In the genomic region with DNA sequence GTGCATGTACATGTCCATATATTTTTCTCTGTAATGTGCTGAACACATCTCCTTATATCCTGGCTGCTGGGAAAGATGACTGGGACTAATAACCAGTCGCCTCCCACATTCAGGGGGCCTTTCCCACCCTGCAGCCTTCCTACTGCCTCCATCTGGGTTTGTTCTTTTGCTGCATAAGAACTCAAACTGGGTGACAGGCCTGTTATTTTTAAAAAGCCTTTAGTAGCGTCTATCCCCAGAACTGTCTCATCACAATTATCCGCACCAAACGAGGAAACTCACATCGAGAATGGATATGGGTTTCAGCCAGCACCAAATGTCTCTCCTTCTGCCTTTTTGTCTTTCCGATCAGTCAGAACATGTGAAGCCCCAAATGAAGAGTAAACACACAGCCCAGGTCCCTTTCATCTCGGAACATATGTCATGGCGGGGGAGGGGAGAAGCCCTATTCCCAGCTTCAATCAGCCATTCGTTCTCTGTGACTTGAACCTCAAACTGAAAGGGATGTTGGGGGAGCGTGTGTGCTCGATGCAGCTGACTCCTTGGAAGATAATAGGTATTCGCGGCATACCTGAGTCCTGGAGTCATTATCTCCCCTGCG, we compare ENCODE assay signal across 9 mouse cellular contexts.
A peak's percentile ranks its signal among the peaks of the same experiment; 100 is the strongest.
DNase-seq lines count a peak whose midpoint lies in the region; ATAC-seq and TF ChIP-seq lines count a peak whose summit lies in the region.
"Had no signal": no experiment of that assay in that cellular context is flagged by ENCODE, and none has a peak within 500 bp of the region (broad histone marks: within the 10 kb centered on the region; RNA-seq: fewer than 3 reads in every experiment).

No protein-coding gene starts in this region.

- H3K4me2 ChIP-seq in kidney, postnatal 0 days (ENCODE audit: low read length), result 0 out of 2 replicates have a peak overlapping the region, but pooled peaks have one; percentile 6
- peak overlapping the region; percentile 34 for H3K4me2 ChIP-seq in hindbrain, embryonic 13.5 days
- H3K4me2 ChIP-seq in limb, embryonic 13.5 days (replicated peaks), result peak overlapping the region; percentile 31
- 0 out of 2 replicates have a peak overlapping the region, but pooled peaks have one; percentile 7 for H3K4me2 ChIP-seq in stomach, embryonic 14.5 days (replicated peaks; ENCODE audit: low read depth, low read length)

- H3K9ac ChIP-seq in kidney, postnatal 0 days (ENCODE audit: low read depth, low read length), result no peak overlapping the region
- H3K9ac ChIP-seq in hindbrain, embryonic 13.5 days, result no peak overlapping the region
- no peak overlapping the region for H3K9ac ChIP-seq in limb, embryonic 13.5 days
- H3K9ac ChIP-seq in stomach, embryonic 14.5 days (replicated peaks; ENCODE audit: low read depth, low read length), result no peak overlapping the region

- no peaks in the 10 kb centered on the region for H3K36me3 ChIP-seq in kidney, postnatal 0 days (ENCODE audit: insufficient read depth, low read length)
- H3K36me3 ChIP-seq in hindbrain, embryonic 13.5 days, result no peaks in the 10 kb centered on the region
- H3K36me3 ChIP-seq in limb, embryonic 13.5 days, result no peaks in the 10 kb centered on the region
- no peaks in the 10 kb centered on the region for H3K36me3 ChIP-seq in stomach, embryonic 14.5 days (ENCODE audit: control insufficient read depth, insufficient read depth, low read length)
- H3K36me3 ChIP-seq in heart, embryonic 10.5 days, result no peaks in the 10 kb centered on the region

- H3K9me3 ChIP-seq in kidney, postnatal 0 days (replicated peaks; ENCODE audit: low read length), result no peaks in the 10 kb centered on the region
- H3K9me3 ChIP-seq in hindbrain, embryonic 13.5 days, result no peaks in the 10 kb centered on the region
- 0 out of 2 replicates have a peak, but pooled peaks cover 4% of the 10 kb centered on the region for H3K9me3 ChIP-seq in limb, embryonic 13.5 days
- H3K9me3 ChIP-seq in stomach, embryonic 14.5 days (ENCODE audit: control insufficient read depth, low read depth, low read length), result no peaks in the 10 kb centered on the region
- no peaks in the 10 kb centered on the region for H3K9me3 ChIP-seq in heart, embryonic 10.5 days

- no peak for DNase-seq in kidney, postnatal 0 days (ENCODE audit: low spot score)
- DNase-seq in kidney, postnatal 14 days, result no peak
- no peak for DNase-seq in adrenal gland, adult 18-20 months (ENCODE audit: low spot score in 2 of 2)
- no peak for DNase-seq in heart, embryonic 10.5 days (ENCODE audit: low spot score)
- no peak for DNase-seq in thymus, adult 18-20 months
- DNase-seq: lung, adult 2 months had no signal

- H3K4me1 ChIP-seq in kidney, postnatal 0 days (replicated peaks; ENCODE audit: insufficient read depth, low read length), result no peaks in the 10 kb centered on the region
- peaks cover 29% of the 10 kb centered on the region for H3K4me1 ChIP-seq in hindbrain, embryonic 13.5 days (replicated peaks)
- peaks cover 12% of the 10 kb centered on the region for H3K4me1 ChIP-seq in limb, embryonic 13.5 days
- H3K4me1 ChIP-seq in stomach, embryonic 14.5 days (ENCODE audit: control insufficient read depth, insufficient read depth, low read length), result 0 out of 2 replicates have a peak, but pooled peaks cover 3% of the 10 kb centered on the region
- 0 out of 2 replicates have a peak, but pooled peaks cover 3% of the 10 kb centered on the region for H3K4me1 ChIP-seq in heart, embryonic 10.5 days

- H3K27ac ChIP-seq in kidney, postnatal 0 days, result no peak overlapping the region
- H3K27ac ChIP-seq in hindbrain, embryonic 13.5 days, result peak overlapping the region; percentile 71
- no peak overlapping the region for H3K27ac ChIP-seq in limb, embryonic 13.5 days
- no peak overlapping the region for H3K27ac ChIP-seq in stomach, embryonic 14.5 days (ENCODE audit: low read length)
- no peak overlapping the region for H3K27ac ChIP-seq in heart, embryonic 10.5 days

- TF ChIP-seq CTCF in kidney, postnatal 0 days (IDR thresholded peaks at IDR 0.05; ENCODE audit: low read depth), result no peak

- WGBS in kidney, postnatal 0 days, result 30% methylated on average over 14 of the region's 14 CpGs
- WGBS in hindbrain, embryonic 13.5 days, result 24% methylated on average over 14 of the region's 14 CpGs
- 24% methylated on average over 14 of the region's 14 CpGs for WGBS in limb, embryonic 13.5 days
- WGBS in stomach, embryonic 14.5 days, result 26% methylated on average over 14 of the region's 14 CpGs
- 36% methylated on average over 14 of the region's 14 CpGs for WGBS in heart, embryonic 10.5 days

- no peaks in the 10 kb centered on the region for H3K27me3 ChIP-seq in kidney, postnatal 0 days (ENCODE audit: insufficient read depth, low read length)
- H3K27me3 ChIP-seq in hindbrain, embryonic 13.5 days, result no peaks in the 10 kb centered on the region
- no peaks in the 10 kb centered on the region for H3K27me3 ChIP-seq in limb, embryonic 13.5 days
- no peaks in the 10 kb centered on the region for H3K27me3 ChIP-seq in stomach, embryonic 14.5 days (ENCODE audit: control insufficient read depth, insufficient read depth, low read length)
- H3K27me3 ChIP-seq in heart, embryonic 10.5 days (ENCODE audit: insufficient read depth, poor library complexity, severe bottlenecking), result no peaks in the 10 kb centered on the region

- no peak for ATAC-seq in kidney, postnatal 0 days (replicated peaks; ENCODE audit: low FRiP score, low read depth)
- peak; percentile 60 for ATAC-seq in hindbrain, embryonic 13.5 days (ENCODE audit: low FRiP score)
- ATAC-seq in limb, embryonic 13.5 days (ENCODE audit: low FRiP score, low read depth), result no peak
- ATAC-seq in stomach, embryonic 14.5 days (ENCODE audit: insufficient number of reproducible peaks, insufficient read depth, low FRiP score, low read depth), result no peak

- H3K4me3 ChIP-seq in kidney, postnatal 0 days (replicated peaks; ENCODE audit: low read depth, low read length), result no peak overlapping the region
- H3K4me3 ChIP-seq in hindbrain, embryonic 13.5 days, result no peak overlapping the region
- no peak overlapping the region for H3K4me3 ChIP-seq in limb, embryonic 13.5 days
- no peak overlapping the region for H3K4me3 ChIP-seq in stomach, embryonic 14.5 days (ENCODE audit: low read depth, low read length)
- H3K4me3 ChIP-seq in heart, embryonic 10.5 days, result no peak overlapping the region
